Mouse (Mus musculus): ENCODE results near the gene Etv6. TPM values are rescaled to one million over a fixed set of nuclear protein-coding genes. Genes with fewer than 3 reads are reported as not detected.

The Etv6 gene
- polyA plus RNA-seq, 1 experiment, result 16.3 TPM

DNA sequence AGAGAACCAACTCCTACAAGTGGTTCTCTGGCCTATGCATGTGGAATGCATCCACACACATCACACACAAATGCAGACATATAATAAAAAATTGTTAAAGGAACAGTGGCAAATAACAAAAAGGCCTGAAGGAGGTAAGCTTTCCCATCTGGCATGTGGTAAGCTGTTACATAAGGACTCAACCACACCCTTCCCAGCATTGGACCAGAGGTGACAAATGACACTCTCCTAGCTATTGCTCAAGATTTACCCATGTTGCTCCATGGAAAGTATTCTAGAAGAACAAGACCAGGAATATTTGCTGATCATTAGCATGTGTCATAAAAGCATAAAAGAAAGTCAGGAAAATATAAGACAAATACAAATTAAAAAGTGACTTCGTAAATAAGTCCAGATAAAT lies 16.7 kb upstream of the Etv6 start:
- 97% methylated on average over 1 of the region's 1 CpGs for WGBS
- no peak overlapping the region for H3K4me3 ChIP-seq (ENCODE audit: insufficient read depth, low read depth, low read length)
- DNase-seq, result no peak
- H3K27ac ChIP-seq (ENCODE audit: insufficient read depth, low read depth, low read length), result no peak overlapping the region
- H3K36me3 ChIP-seq (ENCODE audit: control insufficient read depth, insufficient read depth, low read length), result no peaks in the 10 kb centered on the region
- TF ChIP-seq CTCF (conservative IDR thresholded peaks at IDR 0.05; ENCODE audit: insufficient read depth, insufficient read length, low read depth, low read length) (no peak), POLR2A (IDR thresholded peaks at IDR 0.05; ENCODE audit: low read depth, low read length) (no peak)
- H3K4me1 ChIP-seq (ENCODE audit: control insufficient read depth, insufficient read depth, low read length), result no peaks in the 10 kb centered on the region
- no peaks in the 10 kb centered on the region for H3K27me3 ChIP-seq (replicated peaks; ENCODE audit: control insufficient read depth, insufficient read depth, low read length)

DNA sequence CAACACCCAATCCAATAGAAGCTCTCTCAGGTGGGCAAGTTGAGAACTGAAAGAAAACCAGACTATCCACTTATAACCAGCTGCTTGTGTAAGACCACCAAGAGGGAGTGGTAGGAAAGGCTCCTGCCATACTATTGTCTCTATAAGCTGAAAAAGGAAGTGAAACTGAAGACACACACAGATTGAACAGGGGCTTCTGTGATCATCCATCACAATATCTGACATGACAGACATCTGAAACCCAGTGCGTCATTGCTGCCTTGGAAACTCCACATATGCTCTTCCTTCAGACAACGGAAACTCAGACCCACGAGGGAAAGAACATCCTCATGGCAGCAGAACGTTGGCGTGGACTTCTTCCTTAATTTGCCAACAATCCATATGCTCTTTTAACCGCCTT lies 14.7 kb upstream of the Etv6 start:
- H3K27me3 ChIP-seq (replicated peaks; ENCODE audit: control insufficient read depth, insufficient read depth, low read length), result no peaks in the 10 kb centered on the region
- TF ChIP-seq CTCF (conservative IDR thresholded peaks at IDR 0.05; ENCODE audit: insufficient read depth, insufficient read length, low read depth, low read length) (no peak), POLR2A (IDR thresholded peaks at IDR 0.05; ENCODE audit: low read depth, low read length) (no peak)
- WGBS, result 81% methylated on average over 6 of the region's 6 CpGs
- no peak for DNase-seq
- H3K4me3 ChIP-seq (ENCODE audit: insufficient read depth, low read depth, low read length), result no peak overlapping the region
- H3K27ac ChIP-seq (ENCODE audit: insufficient read depth, low read depth, low read length), result no peak overlapping the region
- no peaks in the 10 kb centered on the region for H3K4me1 ChIP-seq (ENCODE audit: control insufficient read depth, insufficient read depth, low read length)
- no peaks in the 10 kb centered on the region for H3K36me3 ChIP-seq (ENCODE audit: control insufficient read depth, insufficient read depth, low read length)

DNA sequence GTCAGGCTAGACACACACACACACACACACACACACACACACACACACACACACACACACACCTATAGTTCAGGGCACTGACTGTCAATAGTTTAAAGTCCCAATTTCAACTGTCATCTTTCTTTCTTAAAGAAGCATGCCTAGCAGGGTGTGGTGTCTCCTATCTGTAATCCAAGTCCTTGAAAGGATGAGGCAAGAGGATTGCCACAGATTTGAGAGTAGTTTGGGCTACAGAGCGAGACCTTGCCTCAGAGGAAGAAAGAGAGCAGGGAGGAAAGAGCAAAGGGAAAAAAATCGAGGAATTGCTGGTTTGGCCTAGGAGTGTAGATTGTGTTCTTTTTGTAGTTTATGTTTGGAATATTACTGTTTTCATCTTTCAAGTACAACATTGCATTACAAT lies 9.2 kb upstream of the Etv6 start:
- Histone ChIP-seq H3K4me1 (ENCODE audit: control insufficient read depth, insufficient read depth, low read length) (no peaks in the 10 kb centered on the region), H3K27ac (ENCODE audit: insufficient read depth, low read depth, low read length) (no peak overlapping the region), H3K27me3 (replicated peaks; ENCODE audit: control insufficient read depth, insufficient read depth, low read length) (no peaks in the 10 kb centered on the region), H3K36me3 (ENCODE audit: control insufficient read depth, insufficient read depth, low read length) (no peaks in the 10 kb centered on the region), H3K4me3 (ENCODE audit: insufficient read depth, low read depth, low read length) (no peak overlapping the region)
- 85% methylated on average over 2 of the region's 2 CpGs for WGBS
- TF ChIP-seq CTCF (conservative IDR thresholded peaks at IDR 0.05; ENCODE audit: insufficient read depth, insufficient read length, low read depth, low read length), result no peak
- no peak for DNase-seq

DNA sequence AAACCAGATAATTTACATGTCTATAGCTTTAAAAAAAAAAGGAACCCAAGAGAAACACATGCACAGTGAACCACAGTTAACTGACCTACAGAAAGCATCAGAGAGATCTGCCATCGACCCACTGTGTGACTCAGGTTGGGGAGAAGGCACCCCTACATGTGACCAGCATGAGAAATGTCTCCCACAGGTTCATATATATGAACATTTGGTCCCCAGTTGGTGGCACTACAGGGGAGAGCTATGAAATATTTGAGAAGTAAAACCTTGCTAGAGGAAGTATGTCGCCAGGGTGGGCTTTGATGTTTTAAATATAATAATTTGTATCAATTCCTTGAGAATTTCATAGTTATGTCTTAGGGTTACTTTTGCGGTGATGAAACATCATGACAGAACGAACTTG lies 8.5 kb upstream of the Etv6 start:
- no peak overlapping the region for H3K4me3 ChIP-seq (ENCODE audit: insufficient read depth, low read depth, low read length)
- WGBS, result 91% methylated on average over 4 of the region's 4 CpGs
- TF ChIP-seq CTCF (conservative IDR thresholded peaks at IDR 0.05; ENCODE audit: insufficient read depth, insufficient read length, low read depth, low read length) (no peak), POLR2A (IDR thresholded peaks at IDR 0.05; ENCODE audit: low read depth, low read length) (no peak)
- no peaks in the 10 kb centered on the region for H3K36me3 ChIP-seq (ENCODE audit: control insufficient read depth, insufficient read depth, low read length)
- no peak for DNase-seq
- H3K27ac ChIP-seq (ENCODE audit: insufficient read depth, low read depth, low read length), result no peak overlapping the region
- H3K4me1 ChIP-seq (ENCODE audit: control insufficient read depth, insufficient read depth, low read length), result no peaks in the 10 kb centered on the region
- no peaks in the 10 kb centered on the region for H3K27me3 ChIP-seq (replicated peaks; ENCODE audit: control insufficient read depth, insufficient read depth, low read length)

DNA sequence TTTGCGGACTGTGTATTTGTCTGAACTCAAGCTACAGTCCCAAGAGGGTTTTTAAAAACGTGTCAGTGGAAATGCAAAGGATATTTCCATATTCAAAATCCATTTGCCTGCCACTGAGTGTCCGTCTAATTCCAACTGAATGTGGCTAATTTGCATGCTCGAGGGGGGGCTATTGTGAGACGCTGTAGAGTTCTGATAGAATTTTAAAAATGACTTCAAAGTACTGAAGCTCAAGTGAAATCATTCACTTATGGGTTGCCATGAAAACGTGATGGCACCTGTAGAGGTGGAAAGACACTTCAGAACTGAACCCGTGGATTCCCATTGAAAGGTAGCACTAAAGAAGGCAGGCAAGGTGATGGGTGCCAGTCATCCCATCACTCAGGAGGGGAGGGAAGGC lies 3.0 kb upstream of the Etv6 start:
- no peak for DNase-seq
- Histone ChIP-seq H3K4me1 (ENCODE audit: control insufficient read depth, insufficient read depth, low read length) (peaks cover 12% of the 10 kb centered on the region; the same call in 1 of the 2 replicates), H3K4me3 (ENCODE audit: insufficient read depth, low read depth, low read length) (no peak overlapping the region), H3K27ac (ENCODE audit: insufficient read depth, low read depth, low read length) (no peak overlapping the region), H3K27me3 (replicated peaks; ENCODE audit: control insufficient read depth, insufficient read depth, low read length) (no peaks in the 10 kb centered on the region), H3K36me3 (ENCODE audit: control insufficient read depth, insufficient read depth, low read length) (no peaks in the 10 kb centered on the region)
- TF ChIP-seq POLR2A (IDR thresholded peaks at IDR 0.05; ENCODE audit: low read depth, low read length) (no peak), CTCF (conservative IDR thresholded peaks at IDR 0.05; ENCODE audit: insufficient read depth, insufficient read length, low read depth, low read length) (no peak)
- 55% methylated on average over 7 of the region's 7 CpGs for WGBS

DNA sequence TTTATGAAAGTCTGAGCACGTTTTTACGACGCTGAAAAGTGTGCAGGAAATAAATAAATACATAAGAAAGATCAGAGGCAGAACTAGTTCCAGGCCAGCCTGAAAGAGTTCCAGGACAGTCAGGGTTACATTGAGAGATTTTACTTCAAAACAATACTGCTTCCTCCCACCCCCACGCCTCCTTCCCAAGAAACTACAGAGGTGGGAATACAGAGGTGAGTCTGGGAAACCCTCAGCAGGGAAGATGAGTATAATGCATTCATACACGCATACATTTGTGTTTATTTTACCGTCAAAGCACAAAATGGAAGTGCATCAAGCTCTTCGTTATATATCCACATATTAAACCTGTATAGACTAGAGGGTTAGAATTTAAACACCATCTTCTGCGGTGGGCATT lies 1.1 kb upstream of the Etv6 start:
- peaks cover 26% of the 10 kb centered on the region for H3K4me1 ChIP-seq (ENCODE audit: control insufficient read depth, insufficient read depth, low read length)
- WGBS, result 4% methylated on average over 8 of the region's 8 CpGs

DNA sequence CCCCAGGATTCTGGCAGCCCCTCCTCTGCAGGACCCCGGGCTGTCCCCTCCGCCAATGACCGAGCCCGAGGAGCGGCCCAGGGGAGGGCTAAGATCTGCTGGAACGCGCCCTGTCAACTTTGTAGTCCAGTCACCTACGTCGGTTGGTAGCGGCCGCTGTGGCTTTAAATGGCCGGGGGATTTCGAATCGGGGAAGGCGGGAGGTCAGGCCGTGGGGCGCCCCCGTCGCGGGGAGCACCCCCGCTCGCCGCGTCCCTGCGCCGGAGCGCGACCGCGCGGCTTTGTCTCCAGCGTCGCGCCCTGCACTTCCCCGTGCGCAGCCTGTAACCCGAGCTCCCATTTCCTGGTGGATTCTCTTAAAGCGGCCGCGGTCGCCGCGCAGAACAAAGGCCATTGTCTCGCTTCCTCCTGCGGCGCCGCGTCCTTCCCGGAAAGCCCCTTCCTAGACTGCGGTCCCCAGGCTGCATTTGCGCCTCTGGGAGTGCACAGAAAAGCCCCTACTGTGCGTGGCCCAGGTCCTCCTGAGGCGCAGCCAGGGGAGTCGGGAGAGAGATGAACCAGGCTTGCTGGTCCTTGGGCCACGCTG lies 503 bp upstream of the Etv6 start:
- H3K4me1 ChIP-seq (ENCODE audit: control insufficient read depth, insufficient read depth, low read length), result peaks cover 28% of the 10 kb centered on the region
- peak overlapping the region; percentile 96 for H3K4me3 ChIP-seq (ENCODE audit: insufficient read depth, low read depth, low read length)
- under 1% methylated on average over 55 of the region's 55 CpGs for WGBS
- TF ChIP-seq POLR2A (IDR thresholded peaks at IDR 0.05; ENCODE audit: low read depth, low read length), result peak; percentile 46
- no peak for TF ChIP-seq CTCF (conservative IDR thresholded peaks at IDR 0.05; ENCODE audit: insufficient read depth, insufficient read length, low read depth, low read length)
- peak overlapping the region; percentile 100 for H3K27ac ChIP-seq (ENCODE audit: insufficient read depth, low read depth, low read length)
- no peaks in the 10 kb centered on the region for H3K27me3 ChIP-seq (replicated peaks; ENCODE audit: control insufficient read depth, insufficient read depth, low read length)
- H3K36me3 ChIP-seq (ENCODE audit: control insufficient read depth, insufficient read depth, low read length), result no peaks in the 10 kb centered on the region
- DNase-seq, result peak; percentile 89

More for the DNA sequence above, 1.1 kb upstream of the Etv6 start:
- Histone ChIP-seq H3K4me3 (ENCODE audit: insufficient read depth, low read depth, low read length) (peak overlapping the region; percentile 96), H3K36me3 (ENCODE audit: control insufficient read depth, insufficient read depth, low read length) (no peaks in the 10 kb centered on the region), H3K27me3 (replicated peaks; ENCODE audit: control insufficient read depth, insufficient read depth, low read length) (no peaks in the 10 kb centered on the region), H3K27ac (ENCODE audit: insufficient read depth, low read depth, low read length) (peak overlapping the region; percentile 100; the same call in 1 of the 2 replicates)
- no peak for DNase-seq
- TF ChIP-seq POLR2A (IDR thresholded peaks at IDR 0.05; ENCODE audit: low read depth, low read length) (no peak), CTCF (conservative IDR thresholded peaks at IDR 0.05; ENCODE audit: insufficient read depth, insufficient read length, low read depth, low read length) (no peak)

Measured in kidney, adult 2 months (tissue).